Mouse (Mus musculus): Measurements from ENCODE around the gene Ebf1.

DNA sequence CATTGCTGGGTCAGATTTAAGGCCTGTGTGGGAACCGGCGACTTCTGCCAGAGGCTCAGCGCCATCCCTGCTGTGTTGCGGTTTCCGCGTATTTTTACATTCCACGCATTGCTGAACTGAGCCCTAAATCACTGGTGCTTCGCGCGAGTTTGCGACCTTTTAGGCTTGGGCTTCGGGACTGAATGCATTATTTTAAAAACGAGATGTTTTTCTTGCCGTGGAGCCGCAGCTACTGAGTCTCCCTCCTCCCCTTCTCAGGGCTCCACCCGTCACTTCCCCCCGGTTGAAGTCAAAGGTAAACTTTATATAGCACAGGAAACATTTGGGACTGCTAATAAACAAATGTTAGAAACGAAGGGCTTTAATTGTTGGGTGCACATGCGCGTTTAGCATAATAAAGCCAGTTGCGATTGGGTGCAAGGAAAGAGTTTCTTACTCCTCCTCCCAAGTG is 68.8 kb downstream of the Ebf1 start:
- TF ChIP-seq CTCF (IDR thresholded peaks at IDR 0.05 in 2 of 3, conservative IDR thresholded peaks at IDR 0.05 in 1 of 3; ENCODE audit: control insufficient read depth in 1 of 3, insufficient read depth in 1 of 3, low read depth in 2 of 3, low read length in 3 of 3, poor library complexity in 1 of 3, severe bottlenecking in 1 of 3) (no peak), SIN3A (IDR thresholded peaks at IDR 0.05; ENCODE audit: low read length) (no peak), MAZ (IDR thresholded peaks at IDR 0.05; ENCODE audit: low read depth, low read length) (no peak), NRF1 (IDR thresholded peaks at IDR 0.05; ENCODE audit: insufficient read depth, low read depth, low read length, poor library complexity, severe bottlenecking) (no peak), CHD2 (IDR thresholded peaks at IDR 0.05; ENCODE audit: low read length) (no peak), GATA1 (IDR thresholded peaks at IDR 0.05; ENCODE audit: low read depth, low read length) (no peak)

Data from MEL (cell line).